Mouse (Mus musculus): ENCODE data around the gene Pcyt2.
A peak's percentile ranks its signal among the peaks of the same experiment; 100 is the strongest.

DNA sequence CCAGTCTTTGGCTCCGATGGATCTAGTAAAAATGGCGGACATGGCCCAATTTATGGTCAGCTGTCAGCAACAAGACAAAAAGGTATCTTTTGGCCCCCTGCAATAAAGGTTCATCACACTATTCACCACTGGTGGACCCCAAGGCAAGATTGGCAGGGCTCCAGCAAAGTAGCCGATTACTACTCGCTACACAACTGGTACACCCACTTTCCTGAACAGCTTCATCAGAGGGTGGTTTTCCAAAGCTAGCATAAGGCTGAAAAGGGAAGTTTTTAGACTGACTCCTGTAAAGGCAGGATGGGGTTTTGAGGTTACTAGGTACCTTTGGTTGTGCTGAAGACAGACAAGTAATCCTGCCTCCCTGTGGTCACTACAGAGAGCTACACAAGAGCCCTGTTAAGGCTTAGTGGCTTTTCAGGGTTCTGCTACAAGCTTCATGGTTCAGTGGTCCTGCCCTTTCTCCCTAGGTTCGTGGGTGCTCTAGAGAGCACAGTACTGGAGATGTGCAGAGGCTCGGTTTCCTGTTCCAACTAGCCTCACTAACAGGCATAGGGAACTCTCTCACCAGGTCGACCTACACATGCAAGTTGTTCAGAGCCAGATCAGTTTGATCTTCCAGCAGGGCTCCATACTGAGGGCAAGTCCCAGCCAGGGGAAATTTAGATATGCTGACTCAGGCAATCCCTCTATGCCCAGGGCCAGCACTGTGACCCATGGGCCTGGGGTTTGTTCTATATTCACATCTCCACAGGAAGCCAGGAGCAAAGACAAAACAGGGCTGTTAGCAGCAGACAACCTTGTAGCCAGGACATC is 40.3 kb downstream of the Pcyt2 start:
- TF ChIP-seq POLR2A (IDR thresholded peaks at IDR 0.05; ENCODE audit: insufficient read depth, low read depth, low read length) = no peak
- peak; percentile 67 for TF ChIP-seq CTCF (IDR thresholded peaks at IDR 0.05)
- TF ChIP-seq EP300 (IDR thresholded peaks at IDR 0.05; ENCODE audit: insufficient read depth, low read depth, low read length) = no peak

Measured in heart, adult 2 months (tissue).